Mouse (Mus musculus): Measurements from ENCODE around the gene Gyg.

GRCm38 (mm10) chr3:20172394-20172793 is 17.3 kb upstream of the Gyg start:
- TF ChIP-seq CTCF (IDR thresholded peaks at IDR 0.05; ENCODE audit: low read depth, low read length) (no peak), GATA1 (IDR thresholded peaks at IDR 0.05; ENCODE audit: borderline replicate concordance, low read length) (no peak), TAL1 (conservative IDR thresholded peaks at IDR 0.05; ENCODE audit: low read depth, low read length) (no peak)

Data from G1E (cell line).